Mouse (Mus musculus) lung, postnatal 0 days (tissue): ENCODE data around the gene Thy1.

ENCODE experiments used
- CTCF ChIP-seq: IDR thresholded peaks from 2 replicates; pipeline ENCODE4 v1.5.1; 2016; ENCODE audit warnings: antibody characterized with exemption, mild to moderate bottlenecking
- EP300 ChIP-seq: IDR thresholded peaks from 2 replicates; pipeline ENCODE4 v1.6.1; 2016; ENCODE audit warnings: antibody characterized with exemption, mild to moderate bottlenecking, control low read depth

DNA sequence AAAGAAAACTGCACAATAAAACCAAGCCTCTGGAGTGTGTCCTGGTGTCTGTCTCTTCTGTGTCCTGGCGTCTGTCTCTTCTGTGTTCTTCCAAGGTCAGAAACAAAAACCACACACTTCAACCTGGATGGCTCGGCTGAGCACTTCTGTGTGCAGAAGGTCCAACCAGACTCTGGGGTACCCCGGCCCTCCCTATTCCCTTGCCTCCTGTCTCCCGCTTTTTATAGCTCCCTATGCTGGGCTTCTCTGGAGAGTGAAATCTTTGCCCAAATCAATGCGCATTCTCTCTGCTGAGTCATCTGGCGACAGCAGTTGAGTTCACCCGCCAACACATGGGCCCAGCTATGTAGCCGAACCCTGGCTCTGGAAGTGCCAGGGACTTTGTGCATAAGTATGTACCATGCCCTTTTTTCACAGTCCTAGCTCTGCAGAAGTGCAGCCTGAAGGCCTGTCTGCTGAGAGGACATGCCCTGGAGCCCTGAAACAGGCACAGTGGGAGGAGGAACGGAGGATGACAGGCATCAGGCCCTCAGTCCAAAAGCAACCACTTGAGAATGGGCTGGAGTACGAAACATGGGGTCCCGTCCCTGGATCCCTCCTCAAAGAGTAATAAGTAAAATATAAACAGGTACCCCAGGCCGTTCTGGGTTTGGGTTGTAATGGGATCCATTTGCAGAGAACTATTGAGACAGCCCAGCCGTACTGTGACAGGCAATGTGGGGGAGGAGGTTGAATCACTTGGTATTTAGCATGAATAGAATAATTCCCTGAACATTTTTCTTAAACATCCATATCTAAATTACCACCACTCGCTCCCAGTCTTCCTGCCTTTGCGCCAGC, 5.6 kb downstream of the Thy1 start:
- TF ChIP-seq CTCF (no peak), EP300 (no peak)
